Mouse (Mus musculus) cerebellum, adult (tissue): Measurements from ENCODE around the gene Nob1.

Experiments used
- ATAC-seq: cut with Nextera tagmentation; 2 replicates; pipeline ENCODE4 v1.9.2; 2017; ENCODE audit warnings: mild to moderate bottlenecking, moderate library complexity, mixed read lengths; ENCODE audit not compliant: insufficient number of reproducible peaks, low FRiP score, low TSS enrichment

Gene Nob1

DNA sequence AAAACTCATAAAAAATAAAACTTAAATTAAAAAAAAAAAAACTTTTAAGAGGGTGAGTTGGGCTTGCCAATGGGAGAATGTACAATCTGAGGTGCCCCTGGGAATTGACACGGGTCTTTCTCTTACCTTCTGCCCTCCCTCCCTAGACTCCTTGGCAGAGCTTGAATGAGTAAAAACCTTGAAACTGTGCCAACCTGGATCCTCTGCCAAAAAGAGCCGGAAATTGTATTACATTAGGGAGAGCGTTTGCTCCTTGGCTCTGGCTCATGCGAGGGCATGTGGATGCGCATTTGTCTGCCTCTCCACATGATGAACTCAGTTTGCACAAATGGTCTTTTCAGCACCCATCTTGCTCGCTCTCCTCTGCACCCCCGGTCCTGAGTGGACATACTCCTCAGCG, 35.3 kb downstream of the Nob1 start:
- no peak for ATAC-seq

GRCm38 (mm10) chr8:107387861-107388260, 37.0 kb downstream of the Nob1 start:
- ATAC-seq = no peak

- 0 out of 2 replicates have a peak, but pooled peaks have one; percentile 61 for ATAC-seq
Observed at GRCm38 (mm10) chr8:107386642-107387041, 38.2 kb downstream of the Nob1 start.

DNA sequence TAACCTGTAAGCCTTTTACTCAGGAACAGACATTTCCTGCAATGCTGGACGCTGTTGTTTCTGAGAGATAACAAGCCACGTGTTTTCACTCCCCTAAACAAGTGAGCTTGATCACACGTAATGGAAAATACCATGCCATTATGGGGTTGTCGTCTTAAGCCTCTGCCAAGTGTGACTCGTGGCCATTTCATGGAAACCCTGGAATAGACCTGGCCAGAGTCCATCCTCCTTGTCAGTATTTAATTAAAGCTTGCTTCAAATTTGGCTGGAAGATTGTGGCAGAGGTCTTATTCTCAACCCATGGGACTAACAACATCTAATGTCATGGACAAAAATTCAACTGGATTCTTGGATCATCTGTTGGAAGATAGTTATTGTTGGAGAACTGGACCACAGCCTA, 38.7 kb downstream of the Nob1 start:
- ATAC-seq = no peak

DNA sequence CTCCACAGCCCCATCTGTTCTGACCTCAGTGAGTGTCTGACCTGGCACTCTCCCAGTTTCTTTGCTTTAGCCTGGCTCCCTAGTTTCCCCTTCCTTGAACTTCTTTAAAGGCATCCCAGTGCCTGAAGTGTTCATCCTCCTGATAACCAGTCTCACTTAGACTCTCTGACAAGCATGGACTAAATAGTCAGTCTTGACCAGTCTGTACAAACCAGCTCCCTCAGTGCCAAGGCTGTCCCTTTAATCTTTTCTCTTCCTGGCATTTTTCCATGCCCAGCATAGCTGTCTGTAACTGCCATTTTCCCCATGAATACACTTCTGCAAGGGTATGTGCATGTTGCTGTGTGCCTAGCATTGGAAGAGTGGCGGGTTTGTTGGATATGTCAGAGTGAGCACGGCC, 39.8 kb downstream of the Nob1 start:
- ATAC-seq = no peak

DNA sequence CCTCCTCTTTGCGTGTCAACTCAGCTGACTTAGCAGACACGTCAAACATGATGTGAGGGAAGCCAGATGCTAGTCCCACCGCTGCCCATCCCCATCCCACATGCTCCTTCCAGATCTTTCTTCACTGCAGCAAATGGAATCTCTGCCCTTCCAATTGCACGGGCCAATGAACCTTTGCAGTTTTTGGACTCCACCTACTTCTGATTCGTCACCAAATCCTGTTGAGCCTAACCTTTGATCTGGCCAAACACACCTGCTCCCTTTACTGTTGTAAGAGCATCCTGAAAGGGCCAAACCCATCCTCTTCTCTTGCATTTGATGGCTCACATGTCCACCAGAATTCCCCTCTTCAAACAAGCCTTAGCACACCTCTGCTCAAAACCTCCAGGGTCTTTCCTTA, 40.2 kb downstream of the Nob1 start:
- ATAC-seq = no peak

DNA sequence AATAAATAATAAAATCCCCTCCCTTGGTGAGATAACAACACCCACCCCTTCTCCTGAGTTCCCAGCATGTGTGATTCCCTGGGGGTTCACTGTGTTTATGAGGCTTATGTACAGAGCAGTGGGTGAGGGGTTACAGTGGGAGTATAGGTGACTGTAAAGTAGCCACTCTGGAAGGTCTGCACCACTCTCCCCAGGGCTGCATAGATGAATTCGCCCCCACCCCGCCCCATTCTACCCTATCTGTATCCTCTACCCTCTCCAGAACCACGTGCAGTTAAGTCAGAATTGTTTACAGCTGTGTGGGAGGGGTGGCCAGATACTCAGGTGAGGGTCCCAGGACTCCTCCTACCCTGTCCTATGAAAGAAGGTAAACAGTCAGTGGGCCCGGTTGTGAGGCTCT, 42.0 kb downstream of the Nob1 start:
- no peak for ATAC-seq

- no peak for ATAC-seq
Observed at GRCm38 (mm10) chr8:107381666-107382065, 43.2 kb downstream of the Nob1 start.

DNA sequence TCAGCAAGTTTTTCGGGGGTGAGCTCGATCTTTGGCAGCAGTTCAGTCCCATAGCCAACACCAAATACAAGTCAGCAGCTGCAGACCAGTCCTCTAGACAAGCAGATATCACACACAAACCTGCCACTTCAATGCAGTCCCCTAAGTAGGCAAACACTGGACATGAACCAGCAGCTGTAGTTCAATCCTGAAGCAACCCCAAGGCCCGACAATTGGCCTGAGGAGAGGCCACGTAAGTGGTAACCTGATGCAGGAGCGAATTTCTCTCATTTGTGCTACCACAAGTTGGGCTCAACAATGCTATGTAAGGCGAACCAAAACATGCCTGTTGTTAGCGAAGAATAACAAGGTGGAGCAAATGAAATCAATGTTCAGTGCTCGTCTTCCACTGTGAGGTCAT, 44.1 kb downstream of the Nob1 start:
- no peak for ATAC-seq

DNA sequence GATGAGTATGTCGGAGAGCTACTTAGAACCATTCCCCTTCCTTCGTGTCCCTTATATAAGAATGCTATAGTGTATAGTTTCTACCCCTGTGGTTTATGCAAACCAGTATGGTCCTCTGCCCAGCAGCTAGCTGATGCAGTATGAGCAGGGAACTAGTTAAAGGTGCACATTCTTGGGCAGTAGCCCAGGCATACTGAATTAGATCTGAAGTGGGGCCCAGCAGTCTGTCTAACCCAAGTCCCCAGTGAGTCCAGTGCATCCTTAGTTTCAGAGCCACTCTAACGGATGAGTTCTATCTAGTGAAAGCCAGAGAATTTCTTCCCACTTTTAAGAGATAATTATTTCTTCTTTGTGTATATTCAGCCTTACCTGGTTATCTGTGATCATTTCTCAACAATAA, 47.5 kb downstream of the Nob1 start:
- no peak for ATAC-seq

- ATAC-seq = no peak
Observed at GRCm38 (mm10) chr8:107370311-107370710, 54.5 kb downstream of the Nob1 start.
